Mouse (Mus musculus) heart, postnatal 14 days (tissue): ENCODE results near the gene Ier2. TPM values are rescaled to one million over a fixed set of nuclear protein-coding genes. Genes with fewer than 3 reads are reported as not detected.
A peak's percentile ranks its signal among the peaks of the same experiment; 100 is the strongest.

Experiments used
- DNase-seq, 2 experiments: peaks; one replicate each; pipeline ENCODE4 v3.0.0; 2021 to 2022
- intact Hi-C: fragments of 180-260 bp; cut with DNase I; formaldehyde crosslinking; loops from one replicate; pipeline ENCODE4 v1.15.1; 2025
- total RNA-seq, 2 experiments: library from RNA; stranded (reverse); gene quantifications; 2 replicates each; pipeline ENCODE4 v1.2.3; 2021

Ier2 gene
- total RNA-seq, 2 experiments from 2014 or later = 26.2 to 29.4 TPM

DNA sequence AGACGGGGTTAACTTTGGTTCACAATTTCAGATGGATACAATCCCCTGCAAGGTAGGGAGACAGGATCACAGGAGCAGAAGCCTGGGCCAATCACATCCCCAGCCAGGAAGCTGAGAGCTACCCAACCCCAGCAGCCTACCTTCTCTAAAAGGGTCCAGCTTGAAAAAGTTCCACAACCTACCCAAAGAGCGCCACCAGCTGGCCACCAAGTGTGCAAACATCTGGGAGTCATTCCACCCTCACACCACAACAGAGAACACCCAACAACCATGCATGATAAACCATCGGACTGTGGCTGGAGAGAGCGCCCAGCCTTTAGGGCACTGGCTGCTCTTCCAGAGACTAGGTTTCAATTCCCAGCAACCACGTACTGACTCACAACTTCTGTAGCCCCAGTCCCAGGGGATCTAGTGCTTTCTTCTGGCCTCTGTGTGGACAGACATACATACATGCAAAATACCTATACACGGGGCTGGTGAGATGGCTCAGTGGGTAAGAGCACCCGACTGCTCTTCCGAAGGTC is 41.5 kb downstream of the Ier2 start:
- DNase-seq = no peak
- intact Hi-C loops = no loop called here

DNA sequence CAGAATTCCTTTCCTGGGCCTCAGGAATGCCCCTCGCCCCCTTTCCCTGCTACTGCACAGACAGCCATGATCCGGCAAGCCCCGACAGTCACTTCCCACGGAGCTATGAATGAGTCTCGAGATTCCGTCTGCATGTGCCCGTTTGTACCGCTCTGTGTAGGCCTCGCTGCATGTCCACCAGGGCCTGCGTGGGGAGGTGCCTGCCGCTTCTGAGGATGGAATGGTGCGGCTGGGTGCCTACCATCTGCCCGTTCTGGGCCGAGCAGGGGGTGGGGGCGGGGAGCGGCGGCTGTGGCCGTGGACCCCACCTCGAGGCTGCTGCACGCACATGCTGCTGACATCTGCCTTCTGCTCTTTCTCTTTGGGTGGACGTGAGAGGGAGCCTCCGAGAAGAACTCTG is 45.6 kb downstream of the Ier2 start:
- DNase-seq = no peak
- intact Hi-C loops = no loop called here

DNA sequence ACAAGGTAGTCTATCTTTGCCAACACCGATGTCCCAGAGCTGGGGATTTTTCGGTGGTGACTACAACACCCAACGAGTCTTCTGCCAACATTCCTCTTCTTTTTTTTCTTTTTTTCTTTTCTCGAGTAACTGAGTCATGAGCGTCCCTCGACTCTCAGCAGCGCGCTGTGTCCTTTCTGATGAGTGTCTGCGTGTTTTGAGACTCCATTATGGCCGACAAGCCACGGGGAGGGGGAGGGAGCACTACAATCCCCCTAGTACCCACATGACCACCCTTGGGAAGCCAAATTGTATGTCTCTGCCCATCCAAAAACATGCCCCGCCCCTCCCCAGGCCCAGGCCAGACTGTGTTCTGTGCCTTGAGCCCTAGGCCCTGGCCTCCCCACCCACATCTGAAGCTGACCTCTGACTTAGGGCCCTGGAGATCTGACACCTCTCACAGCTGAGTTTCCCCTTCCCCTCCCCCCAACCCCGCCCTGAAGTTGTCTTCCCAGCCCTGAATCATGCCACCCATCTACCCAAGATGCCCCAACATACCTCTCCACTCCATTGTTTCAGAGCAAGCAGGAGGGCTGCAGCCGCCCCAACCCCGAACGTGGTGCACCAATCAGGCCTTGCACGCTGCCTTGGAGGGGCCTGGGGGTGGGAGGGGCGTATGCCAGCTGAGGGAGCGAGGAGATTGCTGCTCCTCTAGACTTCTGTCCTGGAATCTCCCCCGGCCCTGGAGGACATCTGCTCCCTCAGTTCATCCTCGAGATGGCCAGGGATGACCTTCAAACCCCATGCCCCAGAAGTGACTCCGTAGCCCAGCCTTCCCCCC is 46.8 kb downstream of the Ier2 start:
- intact Hi-C loops = no loop called here
- no peak for DNase-seq

DNA sequence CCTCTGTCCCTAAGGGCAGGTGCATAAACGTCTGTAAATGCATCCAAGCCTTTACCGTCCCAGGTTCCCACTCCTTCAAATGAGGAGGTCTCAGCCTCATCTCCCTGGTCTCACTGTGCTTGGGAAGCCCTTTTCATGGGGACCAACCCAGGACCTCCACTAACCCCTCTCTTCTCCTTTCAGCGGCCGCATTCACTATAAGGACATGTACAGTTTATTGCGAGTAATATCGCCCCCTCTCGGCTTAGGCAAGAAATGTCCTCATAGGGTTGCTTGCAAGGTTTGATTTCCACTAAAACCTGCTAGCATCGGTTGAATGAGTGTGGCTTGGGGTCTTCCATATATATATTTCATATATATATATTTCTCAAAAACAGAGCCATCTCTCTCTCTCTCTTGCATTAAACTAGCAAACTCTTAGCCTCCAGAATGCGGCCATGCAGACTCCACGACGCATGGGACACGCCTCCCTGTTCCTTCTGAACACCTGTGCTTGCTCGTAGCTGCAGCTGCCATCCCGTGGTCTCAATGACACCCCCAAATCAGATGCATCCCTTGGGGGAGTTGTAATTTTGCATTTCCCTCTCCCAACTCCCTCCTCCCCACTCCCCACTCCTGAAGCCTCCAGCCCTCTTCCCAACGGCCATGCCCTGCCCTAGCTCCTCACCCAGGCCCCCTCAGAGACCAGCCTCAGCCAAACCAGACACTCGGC is 48.0 kb downstream of the Ier2 start:
- intact Hi-C loops = no loop called here
- peak in 1 of 2 experiments; percentile 52 for DNase-seq

Other genes with a start within 250 kb of the Ier2 start
- gene Trmt1, start 23.5 kb upstream of the Ier2 start, total RNA-seq = 10 to 100 TPM; 32.5 to 35.2 TPM
- gene Nacc1, start 25.0 kb upstream of the Ier2 start, total RNA-seq = 10 to 100 TPM; 35.6 to 40.5 TPM
- 1 to 10 TPM; 5.8 to 6.7 TPM for gene Lyl1, start 38.6 kb upstream of the Ier2 start, total RNA-seq
- under 1 TPM; 0.54 to 0.69 TPM for gene G430095P16Rik, start 60.2 kb upstream of the Ier2 start, total RNA-seq
- 100 to 1,000 TPM; 276 to 280 TPM for gene Nfix, start 137.5 kb upstream of the Ier2 start, total RNA-seq
- gene Dand5, start 160.0 kb upstream of the Ier2 start, total RNA-seq = 1 to 10 TPM; 6.1 to 6.4 TPM
- 10 to 100 TPM; 23.0 to 25.0 TPM for gene Gadd45gip1, start 168.7 kb upstream of the Ier2 start, total RNA-seq
- 10 to 100 TPM; 78.9 to 79.9 TPM for gene Rad23a, start 177.8 kb upstream of the Ier2 start, total RNA-seq
- gene Calr, start 184.1 kb upstream of the Ier2 start, total RNA-seq = 100 to 1,000 TPM; 262 to 331 TPM
- 10 to 100 TPM; 23.7 to 27.8 TPM for gene Farsa, start 194.1 kb upstream of the Ier2 start, total RNA-seq
- 1 to 10 TPM; 2.2 to 3.7 TPM for gene Syce2, start 209.3 kb upstream of the Ier2 start, total RNA-seq
- 10 to 100 TPM; 41.4 to 42.0 TPM for gene Gcdh, start 231.1 kb upstream of the Ier2 start, total RNA-seq
- not detected for gene Klf1, start 239.1 kb upstream of the Ier2 start, total RNA-seq
- 1 to 10 TPM; 5.9 to 7.3 TPM for gene Dnase2a, start 245.7 kb upstream of the Ier2 start, total RNA-seq